Mouse (Mus musculus): ENCODE measurements around the gene Farp1.

DNA sequence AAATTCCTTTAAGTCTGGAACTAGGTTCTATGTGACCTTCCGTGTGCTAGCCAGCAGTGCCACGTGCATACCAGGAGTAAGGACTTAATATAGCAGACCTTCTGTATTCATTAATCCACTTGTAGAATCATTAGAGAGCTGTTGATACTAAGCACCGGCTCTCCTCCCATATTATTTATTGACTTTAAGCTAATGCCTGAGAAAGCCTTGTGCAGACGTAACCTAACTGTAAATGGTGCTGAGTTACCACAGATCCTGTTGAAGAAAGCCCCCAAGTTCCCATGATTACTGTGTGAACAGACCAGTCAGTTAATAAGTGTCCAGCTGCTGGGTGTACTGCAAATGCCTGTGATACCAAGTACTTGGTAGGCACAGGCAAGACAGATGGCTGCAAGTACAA, 81.7 kb downstream of the Farp1 start:
- TF ChIP-seq HCFC1 (IDR thresholded peaks at IDR 0.05; ENCODE audit: borderline replicate concordance, insufficient read depth, low read length): no peak
- TF ChIP-seq CHD2 (IDR thresholded peaks at IDR 0.05; ENCODE audit: low read depth, low read length): no peak
- no peak for TF ChIP-seq ZNF384 (IDR thresholded peaks at IDR 0.05; ENCODE audit: low read depth, low read length)
- TF ChIP-seq ZC3H11A (IDR thresholded peaks at IDR 0.05; ENCODE audit: borderline replicate concordance, low read depth, low read length): no peak

Data from ES-E14 (cell line).